Mouse (Mus musculus) heart, postnatal 0 days (tissue): ENCODE data around the gene Adamtsl4.

Experiments used
- CTCF ChIP-seq: IDR thresholded peaks from 2 replicates; pipeline ENCODE4 v1.5.1; 2016; ENCODE audit warnings: antibody characterized with exemption, control low read depth, low read depth
- EP300 ChIP-seq: IDR thresholded peaks from 2 replicates; pipeline ENCODE4 v1.6.1; 2016; ENCODE audit warnings: antibody characterized with exemption, low read depth

DNA sequence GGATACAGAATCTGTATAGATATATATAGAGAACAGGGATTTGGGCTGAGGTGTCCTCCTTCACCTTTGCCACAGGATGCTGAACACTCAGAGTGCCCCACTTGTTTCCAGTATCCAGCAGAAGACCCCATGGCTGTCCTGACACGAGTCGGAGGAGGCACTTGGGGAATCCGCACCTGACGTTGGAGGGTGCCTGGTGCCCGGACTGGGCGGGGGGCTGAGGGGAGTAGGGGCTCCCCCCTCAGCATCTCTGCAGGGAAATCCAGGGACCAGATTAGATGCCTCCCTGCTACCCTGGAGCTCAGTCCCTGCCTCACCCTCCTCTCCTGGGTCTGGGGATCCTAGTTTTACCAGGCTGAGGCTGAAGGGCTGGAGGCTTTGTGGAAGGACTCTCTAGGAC is 7.0 kb downstream of the Adamtsl4 start:
- no peak for TF ChIP-seq CTCF
- TF ChIP-seq EP300, result no peak
